Mouse (Mus musculus) ES-E14 (cell line): ENCODE measurements around the gene Eps8l1. TPM values are rescaled to one million over a fixed set of nuclear protein-coding genes. Genes with fewer than 3 reads are reported as not detected.
A peak's percentile ranks its signal among the peaks of the same experiment; 100 is the strongest.

Experiments
- DNase-seq: peaks from one replicate; pipeline ENCODE4 v3.0.0-alpha.2; 2013; ENCODE audit warnings: low read depth, low spot score
- H3K27ac ChIP-seq: 2 replicates; pipeline ENCODE4 v1.5.1; 2012; ENCODE audit warnings: low read depth, mild to moderate bottlenecking, low read length, moderate library complexity, mixed read lengths; ENCODE audit not compliant: poor library complexity, insufficient read depth, severe bottlenecking
- H3K36me3 ChIP-seq: 2 replicates; pipeline ENCODE4 v1.6.1; 2012; ENCODE audit warnings: mild to moderate bottlenecking, low read length, moderate library complexity, mixed read lengths; ENCODE audit not compliant: control insufficient read depth, poor library complexity, insufficient read depth, severe bottlenecking
- H3K4me1 ChIP-seq, 2 experiments: fragments of 150-350 bp in 1 of 2; sonication (generic) in 1 of 2; 2 replicates each; pipeline ENCODE4 v1.6.1; 2012; ENCODE audit warnings: low read length in 2 of 2, mild to moderate bottlenecking in 1 of 2, mixed read lengths in 1 of 2; ENCODE audit not compliant: control insufficient read depth in 2 of 2, insufficient read depth in 2 of 2, poor library complexity in 1 of 2
- H3K4me3 ChIP-seq, 2 experiments: fragments of 150-350 bp in 1 of 2; sonication (generic) in 1 of 2; 2 replicates each; pipeline ENCODE4 v1.5.1; 2012; ENCODE audit warnings: low read length in 2 of 2, low read depth in 1 of 2, mild to moderate bottlenecking in 1 of 2, mixed read lengths in 1 of 2; ENCODE audit not compliant: insufficient read depth in 1 of 2, poor library complexity in 1 of 2, severe bottlenecking in 1 of 2
- H3K9ac ChIP-seq: 2 replicates; pipeline ENCODE4 v1.6.1; 2012; ENCODE audit warnings: low read depth, mild to moderate bottlenecking, low read length, mixed read lengths; ENCODE audit not compliant: poor library complexity, insufficient read depth, severe bottlenecking
- H3K9me3 ChIP-seq: fragments of 150-350 bp; sonication (generic); 2 replicates; pipeline ENCODE4 v1.6.1; 2012; ENCODE audit warnings: low read depth, mild to moderate bottlenecking, low read length; ENCODE audit not compliant: control insufficient read depth, insufficient read depth
- CHD2 ChIP-seq: IDR thresholded peaks from 2 replicates; pipeline ENCODE4 v1.6.1; 2014; ENCODE audit warnings: mild to moderate bottlenecking, low read depth, low read length, inconsistent platforms
- HCFC1 ChIP-seq: IDR thresholded peaks from 2 replicates; pipeline ENCODE4 v1.6.1; 2012; ENCODE audit warnings: low read length, inconsistent platforms, borderline replicate concordance; ENCODE audit not compliant: insufficient read depth
- MAFK ChIP-seq: IDR thresholded peaks from 2 replicates; pipeline ENCODE4 v1.6.1; 2014; ENCODE audit warnings: mild to moderate bottlenecking, low read depth, low read length, inconsistent platforms; ENCODE audit not compliant: insufficient read depth
- ZC3H11A ChIP-seq: IDR thresholded peaks from 2 replicates; pipeline ENCODE4 v1.6.1; 2012; ENCODE audit warnings: low read depth, mild to moderate bottlenecking, inconsistent platforms, low read length, borderline replicate concordance
- ZNF384 ChIP-seq: IDR thresholded peaks from 2 replicates; pipeline ENCODE4 v1.6.1; 2012; ENCODE audit warnings: low read depth, low read length, inconsistent platforms
- in situ Hi-C, 2 experiments: fragments of 600-800 bp; cut with MboI; formaldehyde crosslinking; loops; one replicate each; pipeline ENCODE4 v1.15.1; 2025; ENCODE audit warnings: low sequenced_read_pairs in 2 of 2, inconsistent platforms in 1 of 2; ENCODE audit not compliant: unreplicated experiment in 2 of 2
- total RNA-seq: library from RNA; depleted of rRNA; stranded (reverse); fragments of 300-350 nt; gene quantifications from 2 replicates; pipeline ENCODE4 v1.2.3, GENCODE M21; 2012

The Eps8l1 gene
- total RNA-seq, 1 experiment = 0.18 TPM

- Histone ChIP-seq H3K4me1 (peaks cover 0 to 19% of the 10 kb centered on the region in 2 experiments; a peak in 2 of 4 replicates), H3K36me3 (no peaks in the 10 kb centered on the region), H3K27ac (no peak overlapping the region), H3K4me3 (peak overlapping the region; percentile 5 to 26; a peak in 2 of 4 replicates), H3K9me3 (no peaks in the 10 kb centered on the region), H3K9ac (peak overlapping the region; percentile 57; the same call in 1 of the 2 replicates)
- in situ Hi-C loops = no loop called here
- peak; percentile 84 for DNase-seq
- TF ChIP-seq CHD2 (no peak), ZC3H11A (no peak), ZNF384 (no peak), HCFC1 (no peak), MAFK (no peak)
Observed at GRCm38 (mm10) chr7:4509863-4510608, 49.6 kb downstream of the Eps8l1 start.

GRCm38 (mm10) chr7:4511489-4512224, 51.2 kb downstream of the Eps8l1 start:
- H3K9me3 ChIP-seq = no peaks in the 10 kb centered on the region
- in situ Hi-C loops = no loop called here
- H3K4me3 ChIP-seq = no peak overlapping the region
- no peaks in the 10 kb centered on the region for H3K36me3 ChIP-seq
- TF ChIP-seq ZNF384 (no peak), HCFC1 (no peak)
- H3K27ac ChIP-seq = no peak overlapping the region
- H3K4me1 ChIP-seq = peaks cover 2 to 29% of the 10 kb centered on the region in 2 experiments; a peak in 3 of 4 replicates
- no peak overlapping the region for H3K9ac ChIP-seq
- no peak for DNase-seq

- no peaks in the 10 kb centered on the region for H3K36me3 ChIP-seq
- in situ Hi-C loops = no loop called here
- peak overlapping the region; percentile 25; the same call in 1 of the 2 replicates for H3K9ac ChIP-seq
- TF ChIP-seq ZNF384 = peak; percentile 83
- no peak for TF ChIP-seq CHD2
- no peak for DNase-seq
- no peak overlapping the region for H3K27ac ChIP-seq
- no peak overlapping the region for H3K4me3 ChIP-seq
- H3K9me3 ChIP-seq = no peaks in the 10 kb centered on the region
- peaks cover 2 to 30% of the 10 kb centered on the region in 2 experiments; a peak in 3 of 4 replicates for H3K4me1 ChIP-seq
Observed at GRCm38 (mm10) chr7:4513236-4513635, 52.8 kb downstream of the Eps8l1 start.

GRCm38 (mm10) chr7:4513829-4514712, 53.6 kb downstream of the Eps8l1 start:
- Histone ChIP-seq H3K36me3 (no peaks in the 10 kb centered on the region), H3K27ac (no peak overlapping the region), H3K4me3 (no peak overlapping the region), H3K9me3 (no peaks in the 10 kb centered on the region), H3K4me1 (peaks cover 2 to 22% of the 10 kb centered on the region in 2 experiments; a peak in 3 of 4 replicates), H3K9ac (peak overlapping the region; percentile 25; the same call in 1 of the 2 replicates)
- no peak for DNase-seq
- TF ChIP-seq HCFC1 = no peak
- TF ChIP-seq MAFK = no peak
- TF ChIP-seq ZC3H11A = no peak
- TF ChIP-seq ZNF384 = no peak
- TF ChIP-seq CHD2 = no peak
- in situ Hi-C loops = no loop called here
